Mouse (Mus musculus): Measurements from ENCODE around the gene Fstl4.

Fstl4 gene

DNA sequence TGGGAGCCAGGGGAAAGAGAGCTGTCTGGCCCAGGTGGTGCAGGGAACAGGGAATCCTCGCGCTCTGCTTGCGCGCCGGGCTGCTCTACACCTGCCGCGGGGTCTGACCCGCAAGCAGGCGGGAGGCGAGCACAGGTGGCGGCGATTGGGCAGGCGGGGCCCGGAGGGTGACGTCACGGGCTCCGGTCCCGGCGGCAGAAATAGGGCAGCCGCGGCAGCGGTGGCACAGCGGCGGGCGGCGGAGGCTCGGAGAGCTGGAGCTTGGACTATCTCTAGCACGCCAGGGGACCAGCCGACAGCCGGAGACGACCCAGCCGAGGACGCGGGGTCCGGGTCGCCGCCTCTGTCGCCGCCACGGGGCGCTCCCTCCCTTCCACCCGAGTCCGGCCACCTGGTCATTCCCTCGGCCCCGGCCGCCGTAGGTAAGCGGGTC is at the start of gene Fstl4:
TSS of gene Fstl4 (plus strand) at position 174 of the 433 bp plus-strand sequence.
- DNase-seq (ENCODE audit: low spot score): peak; percentile 19

DNA sequence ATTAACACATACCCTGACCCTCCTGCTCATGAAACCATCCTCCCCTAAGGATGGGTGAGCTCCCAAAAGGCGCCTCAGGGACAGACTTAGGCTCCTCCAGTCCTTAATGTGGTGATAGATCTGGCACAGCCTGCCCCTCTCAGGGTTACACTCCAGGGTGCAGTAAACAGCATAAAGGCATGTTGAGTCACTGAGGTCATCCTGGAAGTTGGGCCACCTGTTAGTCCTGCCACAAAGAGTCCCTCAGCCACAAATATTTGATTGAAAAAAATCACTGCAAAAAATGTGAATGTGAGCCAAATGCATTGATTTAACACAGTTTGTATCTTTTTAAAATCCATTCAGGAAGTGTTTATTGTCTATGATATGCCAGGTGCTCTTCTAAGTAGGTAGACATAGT is 45.9 kb upstream of the Fstl4 start:
- DNase-seq (ENCODE audit: low spot score): no peak

GRCm38 (mm10) chr11:52721087-52721486 is 43.3 kb upstream of the Fstl4 start:
- no peak for DNase-seq (ENCODE audit: low spot score)

- no peak for DNase-seq (ENCODE audit: low spot score)
Observed at GRCm38 (mm10) chr11:52722706-52723105, 41.7 kb upstream of the Fstl4 start.

GRCm38 (mm10) chr11:52726001-52726400 is 38.4 kb upstream of the Fstl4 start:
- no peak for DNase-seq (ENCODE audit: low spot score)

- DNase-seq (ENCODE audit: low spot score): no peak
Observed at GRCm38 (mm10) chr11:52728479-52728878, 36.0 kb upstream of the Fstl4 start.

DNA sequence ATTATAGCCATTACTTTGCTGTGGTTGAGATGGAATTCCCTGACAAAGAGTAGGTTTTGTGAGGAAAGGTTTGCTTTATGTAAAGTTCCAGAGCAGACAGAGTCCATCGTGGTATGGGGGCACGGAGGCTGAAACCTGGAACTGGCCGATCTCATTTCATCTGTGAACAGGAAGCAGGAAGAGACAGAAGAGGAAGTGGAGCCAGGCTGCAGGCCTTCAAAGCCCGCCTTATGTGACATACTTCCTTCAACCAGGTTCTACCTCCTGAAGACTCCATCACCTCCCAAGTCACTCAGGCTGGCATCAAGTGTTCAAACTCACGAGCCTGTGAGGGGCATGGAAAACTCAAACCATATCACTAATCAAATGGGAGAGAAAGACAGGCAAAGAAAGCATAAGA is 34.5 kb upstream of the Fstl4 start:
- no peak for DNase-seq (ENCODE audit: low spot score)

GRCm38 (mm10) chr11:52731979-52732378 is 32.5 kb upstream of the Fstl4 start:
- no peak for DNase-seq (ENCODE audit: low spot score)

GRCm38 (mm10) chr11:52734493-52735195 is 29.8 kb upstream of the Fstl4 start:
- no peak for DNase-seq (ENCODE audit: low spot score)

DNA sequence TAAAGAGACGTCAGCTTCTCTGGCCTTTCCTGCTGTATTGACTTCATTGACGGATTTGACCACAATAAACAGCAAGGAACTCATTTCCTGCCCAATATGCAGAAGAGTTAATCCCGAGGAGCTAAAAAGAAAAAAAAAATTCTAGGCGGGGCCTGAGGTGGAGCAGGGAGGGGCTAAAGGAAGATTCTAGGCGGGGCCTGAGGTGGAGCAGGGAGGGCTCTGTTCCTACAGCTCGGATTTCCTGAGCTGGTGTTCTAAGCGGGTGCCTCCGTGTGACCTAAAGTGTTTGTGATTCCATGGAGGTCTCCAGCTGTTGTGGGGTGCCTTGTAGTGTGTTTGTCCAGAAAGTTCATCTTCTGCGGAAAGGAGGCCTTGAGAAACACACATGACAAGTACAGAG is 25.2 kb upstream of the Fstl4 start:
- no peak for DNase-seq (ENCODE audit: low spot score)

- no peak for DNase-seq (ENCODE audit: low spot score)
Observed at GRCm38 (mm10) chr11:52740466-52740865, 24.0 kb upstream of the Fstl4 start.

- no peak for DNase-seq (ENCODE audit: low spot score)
Observed at GRCm38 (mm10) chr11:52743956-52744355, 20.5 kb upstream of the Fstl4 start.

DNA sequence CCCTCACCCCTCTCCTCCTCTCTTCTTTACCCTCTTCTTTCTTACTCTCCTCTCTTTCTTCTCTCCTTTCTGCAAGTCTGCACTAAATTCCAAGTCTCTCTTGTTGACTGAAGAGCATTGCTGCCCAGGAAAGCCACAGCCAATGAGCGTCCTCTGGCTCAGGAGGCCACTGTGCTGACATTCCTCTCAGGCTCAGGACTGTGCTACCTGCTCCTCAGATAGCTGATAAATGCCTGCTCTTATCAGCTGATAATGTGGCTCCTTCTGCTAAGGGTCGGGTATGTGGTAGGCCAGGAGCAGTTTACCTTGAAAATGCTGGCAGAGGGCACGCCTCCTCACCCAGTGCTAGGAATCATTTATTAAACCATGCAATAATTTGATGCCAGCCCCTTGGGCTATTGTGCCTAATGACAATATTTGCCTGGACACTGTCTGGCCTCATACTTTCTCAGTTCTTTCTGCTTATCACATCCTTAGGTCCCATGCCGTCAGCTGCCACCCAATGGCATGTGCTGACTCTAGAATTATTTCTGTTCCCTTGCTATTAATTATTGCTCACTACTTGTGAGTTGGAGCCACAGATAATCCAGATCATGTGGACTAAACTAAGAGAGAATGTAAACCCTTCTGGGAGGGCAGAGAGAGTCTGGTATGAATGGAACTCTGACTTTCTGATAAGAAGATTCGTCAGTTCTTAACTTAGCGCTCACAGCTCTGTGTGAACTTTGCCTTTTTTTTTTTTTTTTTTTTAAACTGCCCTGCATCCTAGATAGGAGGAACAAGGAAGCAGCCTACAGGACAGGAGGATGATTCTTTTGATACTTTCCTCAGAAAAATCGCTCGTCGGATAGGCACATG is 19.6 kb upstream of the Fstl4 start:
- peak; percentile 51 for DNase-seq (ENCODE audit: low spot score)

DNA sequence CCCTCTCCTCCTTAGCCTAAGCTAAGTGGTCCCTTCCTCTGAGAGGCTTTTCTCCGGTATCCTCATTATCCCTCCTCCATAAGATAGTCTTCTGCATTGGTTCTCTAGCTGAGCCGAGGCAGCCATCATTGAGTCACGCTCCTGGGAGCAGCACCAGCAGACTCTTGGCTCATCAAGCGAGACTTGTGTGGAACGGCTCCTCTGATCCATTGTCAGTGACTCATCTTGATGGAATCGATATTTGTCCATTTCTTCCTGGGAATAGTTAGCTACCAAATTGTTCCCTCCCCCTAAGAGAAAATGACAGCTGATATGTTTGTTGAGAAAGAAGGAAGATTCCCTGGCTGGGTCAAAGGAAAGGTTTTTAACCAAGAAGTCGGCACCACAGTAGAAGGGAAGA is 17.2 kb upstream of the Fstl4 start:
- DNase-seq (ENCODE audit: low spot score): no peak

DNA sequence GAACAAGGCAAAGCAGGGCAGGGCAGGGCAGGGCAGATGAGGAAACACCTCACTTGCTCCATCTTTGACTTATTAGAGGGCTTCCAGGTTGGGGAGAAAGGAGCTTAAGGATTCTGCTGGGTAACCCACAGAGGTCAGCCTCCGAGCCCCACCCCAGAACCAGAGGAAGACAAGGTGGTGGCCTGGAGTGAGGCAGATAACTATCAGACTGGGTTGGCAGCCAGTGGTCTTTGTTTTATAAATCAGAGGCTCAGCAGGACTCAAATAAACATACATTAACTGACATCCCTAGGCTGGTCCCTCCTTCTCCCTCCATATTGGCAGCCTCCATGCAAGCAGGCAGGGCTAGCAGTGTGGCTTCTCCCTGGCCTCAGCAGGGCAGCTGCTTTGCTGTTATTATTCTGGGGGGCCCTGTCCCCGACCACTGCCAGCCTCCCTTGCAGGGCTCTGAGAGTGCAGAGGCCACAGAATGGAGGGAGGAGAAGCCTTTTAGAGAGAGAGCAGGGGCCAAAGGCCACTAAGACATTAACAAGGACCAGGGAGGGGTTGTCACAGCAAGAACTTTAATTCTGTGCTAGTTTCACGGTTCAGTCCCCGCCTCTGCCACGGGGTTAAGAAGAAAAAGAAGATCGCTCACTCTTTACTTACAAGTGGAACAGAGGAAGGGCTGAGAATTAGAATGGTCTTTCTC is 16.5 kb upstream of the Fstl4 start:
- DNase-seq (ENCODE audit: low spot score): peak; percentile 5

- DNase-seq (ENCODE audit: low spot score): no peak
Observed at GRCm38 (mm10) chr11:52749988-52750387, 14.4 kb upstream of the Fstl4 start.

DNA sequence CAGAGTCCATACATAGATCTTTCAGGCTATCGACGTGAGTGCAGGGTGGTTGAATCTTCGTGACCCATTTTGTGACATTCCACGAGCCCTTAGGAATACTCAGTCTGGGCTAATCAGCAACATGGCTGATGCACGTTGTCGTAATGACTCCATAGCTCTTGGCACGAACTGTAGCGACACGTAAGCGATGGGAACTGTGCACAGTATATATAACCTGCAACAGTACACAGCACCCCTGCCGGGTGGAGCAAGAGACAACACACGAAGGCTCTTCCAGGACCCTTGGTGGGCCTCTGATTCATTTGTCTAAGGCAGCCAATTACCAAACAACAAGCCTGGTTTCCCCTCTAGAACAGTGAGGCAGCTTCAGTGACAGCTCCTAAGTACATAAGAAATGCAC is 11.9 kb upstream of the Fstl4 start:
- no peak for DNase-seq (ENCODE audit: low spot score)

DNA sequence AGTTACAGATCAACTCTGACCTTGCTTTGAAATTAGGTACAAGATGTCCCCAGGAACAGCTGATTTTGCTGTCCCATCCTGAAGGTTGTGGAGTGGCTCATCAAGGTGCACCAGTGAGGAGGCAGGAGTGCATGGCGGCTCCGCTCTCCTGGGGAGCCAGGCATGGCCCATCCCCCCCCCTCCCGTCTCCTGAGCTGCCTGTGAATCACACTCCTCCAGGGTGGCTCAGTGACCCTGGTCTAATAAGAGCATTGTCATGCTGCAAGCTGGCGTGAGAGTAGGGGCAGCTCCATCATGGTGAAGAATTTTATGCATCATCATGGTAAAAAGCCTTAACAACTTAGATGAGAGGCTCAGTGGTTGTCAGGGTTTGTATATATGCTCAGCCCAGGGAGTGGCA is 11.2 kb upstream of the Fstl4 start:
- no peak for DNase-seq (ENCODE audit: low spot score)

GRCm38 (mm10) chr11:52761800-52762199 is 2.6 kb upstream of the Fstl4 start:
- no peak for DNase-seq (ENCODE audit: low spot score)

DNA sequence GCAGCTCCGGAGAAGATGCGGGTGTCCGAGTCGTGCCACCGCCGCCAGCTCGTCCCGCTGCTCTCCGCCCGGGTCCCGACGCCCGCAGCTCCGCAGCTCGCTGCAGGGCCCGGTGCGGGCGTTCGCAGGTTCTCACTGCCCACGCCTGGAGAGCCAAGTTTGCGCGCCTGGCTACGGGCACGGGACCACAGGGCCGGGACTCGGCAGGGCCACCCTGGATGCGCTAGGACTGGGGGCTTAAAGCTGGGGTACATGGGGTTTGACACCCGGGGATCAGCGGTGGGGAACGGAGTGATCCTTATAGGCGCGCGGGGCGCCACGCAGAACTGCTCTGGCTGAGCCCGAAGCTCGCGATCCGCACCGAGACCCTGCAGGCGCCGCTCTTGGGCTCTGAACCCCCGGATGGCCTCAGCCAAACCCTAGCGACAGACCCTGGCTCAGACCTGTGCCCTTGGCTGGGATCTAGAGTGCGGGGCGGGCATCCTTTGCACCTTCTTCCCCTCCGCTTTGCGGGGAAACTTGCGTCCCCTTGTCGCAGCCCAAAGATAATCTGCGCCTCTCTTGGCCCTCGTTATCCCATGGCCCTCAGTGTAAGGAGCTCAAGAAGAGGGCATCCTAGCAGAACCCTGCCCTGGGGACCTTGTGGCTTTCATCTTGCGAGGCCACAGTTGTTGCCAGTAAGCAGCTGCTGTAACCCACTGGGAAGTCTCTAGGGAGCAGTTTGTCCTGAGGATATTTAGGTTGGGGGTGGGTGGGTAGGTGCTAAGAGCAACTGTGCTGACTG is 652 bp downstream of the Fstl4 start:
- DNase-seq (ENCODE audit: low spot score): no peak

- DNase-seq (ENCODE audit: low spot score): peak; percentile 46
Observed at GRCm38 (mm10) chr11:52765678-52766254, 1.3 kb downstream of the Fstl4 start.

DNA sequence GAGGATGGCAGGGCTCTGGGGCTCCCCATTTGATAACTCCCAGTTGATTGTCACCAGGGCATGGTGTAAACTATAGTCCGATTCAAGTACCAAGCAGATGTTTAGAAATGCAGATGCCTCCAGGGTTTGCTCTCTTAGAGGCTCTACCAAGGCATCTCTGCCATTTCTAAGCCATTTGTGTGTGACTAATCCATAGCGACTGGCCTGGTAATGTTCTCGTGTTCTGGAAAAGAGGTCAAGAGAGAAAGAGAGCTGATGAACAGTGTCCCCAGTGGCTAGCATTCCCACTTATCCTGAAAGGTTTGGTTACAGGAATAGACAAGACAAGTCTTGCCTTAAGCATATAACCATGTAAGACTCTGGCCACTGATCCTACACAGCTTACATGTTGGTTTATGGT is 3.5 kb downstream of the Fstl4 start:
- DNase-seq (ENCODE audit: low spot score): no peak
